8 mouse cellular contexts compared by ENCODE assay signal in genomic region chr12:108001652-108002340, GRCm38 (mm10). TPM values are rescaled to one million over a fixed set of nuclear protein-coding genes. Genes with fewer than 3 reads are reported as not detected.
A peak's percentile ranks its signal among the peaks of the same experiment; 100 is the strongest.
DNase-seq lines count a peak whose midpoint lies in the region; ATAC-seq and TF ChIP-seq lines count a peak whose summit lies in the region.

No protein-coding gene starts in this region.

- no peaks in the 10 kb centered on the region for H3K4me1 ChIP-seq in cerebellum, adult 2 months (ENCODE audit: control insufficient read depth, insufficient read depth, low read length)
- H3K4me1 ChIP-seq in forebrain, postnatal 0 days (ENCODE audit: insufficient read depth), result peaks cover 4% of the 10 kb centered on the region; the same call in 1 of the 2 replicates
- H3K4me1 ChIP-seq in midbrain, embryonic 15.5 days, result peaks cover 46% of the 10 kb centered on the region

- no peak for ATAC-seq in forebrain, postnatal 0 days
- ATAC-seq in midbrain, embryonic 15.5 days (replicated peaks), result no peak

- H3K4me3 ChIP-seq in cerebellum, adult 2 months (replicated peaks; ENCODE audit: insufficient read depth, low read depth, low read length), result peak overlapping the region; percentile 17
- peak overlapping the region; percentile 75 for H3K4me3 ChIP-seq in forebrain, postnatal 0 days (ENCODE audit: low read depth, low read length)
- H3K4me3 ChIP-seq in midbrain, embryonic 15.5 days, result peak overlapping the region; percentile 86

- peak in 1 of 2 experiments; percentile 33 for DNase-seq in cerebellum, adult 2 months
- no peak for DNase-seq in cerebellum, adult 18-20 months
- DNase-seq in CD4-positive, CD25-positive, alpha-beta regulatory T cell, adult 2 months (ENCODE audit: low read depth, low spot score), result peak; percentile 77
- peak; percentile 57 for DNase-seq in forebrain, postnatal 0 days
- DNase-seq in c-Kit-positive CD71-positive TER-119-positive erythroid progenitor cells, embryonic 14.5 days (ENCODE audit: low spot score), result no peak
- no peak for DNase-seq in cerebellum, adult 9-11 months
- no peak for DNase-seq in left cerebral cortex, postnatal 14 days (ENCODE audit: low spot score in 2 of 2)

- TF ChIP-seq POLR2A in cerebellum, adult 2 months (IDR thresholded peaks at IDR 0.05; ENCODE audit: borderline replicate concordance, insufficient read depth, low read length), result no peak

- H3K9me3 ChIP-seq in forebrain, postnatal 0 days (ENCODE audit: low read length), result no peaks in the 10 kb centered on the region
- no peaks in the 10 kb centered on the region for H3K9me3 ChIP-seq in midbrain, embryonic 15.5 days

- no peak for TF ChIP-seq CTCF in cerebellum, adult 2 months (IDR thresholded peaks at IDR 0.05; ENCODE audit: borderline replicate concordance, insufficient read depth, low read depth, low read length)
- TF ChIP-seq CTCF in forebrain, postnatal 0 days (IDR thresholded peaks at IDR 0.05; ENCODE audit: low read depth), result no peak

- no peaks in the 10 kb centered on the region for H3K36me3 ChIP-seq in forebrain, postnatal 0 days (ENCODE audit: insufficient read depth)
- H3K36me3 ChIP-seq in midbrain, embryonic 15.5 days (replicated peaks), result no peaks in the 10 kb centered on the region

- H3K4me2 ChIP-seq in forebrain, postnatal 0 days (ENCODE audit: low read depth), result peak overlapping the region; percentile 88
- peak overlapping the region; percentile 83 for H3K4me2 ChIP-seq in midbrain, embryonic 15.5 days

- WGBS in cerebellum, adult 2 months, result 13% methylated on average over 37 of the region's 37 CpGs
- 5% methylated on average over 37 of the region's 37 CpGs for WGBS in forebrain, postnatal 0 days
- WGBS in midbrain, embryonic 15.5 days, result 1% methylated on average over 37 of the region's 37 CpGs

- intact Hi-C loops in left cerebral cortex, postnatal 14 days (cut with DNase I), result loop anchor here (10.0 kb wide), 2 partner anchors 1617 to 1697 kb away; no protein-coding TSS in a partner anchor

- H3K27me3 ChIP-seq in cerebellum, adult 2 months (ENCODE audit: control insufficient read depth, insufficient read depth, low read length), result peaks cover 21% of the 10 kb centered on the region; the same call in 1 of the 2 replicates
- H3K27me3 ChIP-seq in forebrain, postnatal 0 days (ENCODE audit: insufficient read depth, low read length), result no peaks in the 10 kb centered on the region
- H3K27me3 ChIP-seq in midbrain, embryonic 15.5 days (replicated peaks), result peaks cover 6% of the 10 kb centered on the region; the same call in 1 of the 2 replicates

- no peak overlapping the region for H3K27ac ChIP-seq in cerebellum, adult 2 months (ENCODE audit: insufficient read depth, low read length)
- H3K27ac ChIP-seq in forebrain, postnatal 0 days (ENCODE audit: low read depth, low read length), result peak overlapping the region; percentile 97
- peak overlapping the region; percentile 91 for H3K27ac ChIP-seq in midbrain, embryonic 15.5 days

- peak overlapping the region; percentile 92 for H3K9ac ChIP-seq in forebrain, postnatal 0 days
- peak overlapping the region; percentile 77 for H3K9ac ChIP-seq in midbrain, embryonic 15.5 days

RNA-seq across cellular contexts. Expression of gene Bcl11b, which starts 1.6 kb away (rescaled TPM):
- 1.9 and 2.5 TPM in 2 replicates for polyA plus RNA-seq in cerebellum, adult 2 months (2012; rRNA removed)
- 103 and 122 TPM in 2 replicates for total RNA-seq in forebrain, postnatal 0 days (2014; rRNA removed)
- polyA plus RNA-seq in forebrain, postnatal 0 days (2015; fragmentation: Nextera tagmentation; extraction: Ambion mirVana), result 45.4 and 70.1 TPM in 2 replicates
- 33.7 and 37.6 TPM in 2 replicates for polyA plus RNA-seq in midbrain, embryonic 15.5 days (2015; fragmentation: Nextera tagmentation; extraction: Ambion mirVana)
- total RNA-seq in left cerebral cortex, postnatal 14 days (2021), result 10 to 100 TPM; 42.5 to 72.8 TPM

Comparison
In these comparisons a context has a peak if more than half of its experiments do, and no peak if none do; other contexts are left out.
1. DNase-seq: peak in CD4-positive, CD25-positive, alpha-beta regulatory T cell, adult 2 months (single experiment) and forebrain, postnatal 0 days (single experiment); none in cerebellum, adult 18-20 months (0 of 2), c-Kit-positive CD71-positive TER-119-positive erythroid progenitor cells, embryonic 14.5 days (single experiment), cerebellum, adult 9-11 months (single experiment) and left cerebral cortex, postnatal 14 days (0 of 2).
2. H3K4me3 ChIP-seq: peak in every context shown above with its lines; median percentile 86 in midbrain, embryonic 15.5 days; 75 in forebrain, postnatal 0 days; 17 in cerebellum, adult 2 months.